Mouse (Mus musculus) small intestine, adult 10 weeks (tissue): Measurements from ENCODE around the gene Ankdd1b. TPM values are rescaled to one million over a fixed set of nuclear protein-coding genes. Genes with fewer than 3 reads are reported as not detected.

Source experiments
- polyA plus RNA-seq: library from polyadenylated mRNA; stranded (reverse); fragments of 350-450 nt; fragmentation: Illumina TruSeq; extraction: RNeasy Lipid Tissue Mini Kit (QIAGEN cat#74804); gene quantifications from one replicate; pipeline ENCODE4 v1.2.3, GENCODE M21; 2014; ENCODE audit warnings: low replicate concordance

The Ankdd1b gene
- polyA plus RNA-seq: 0.15 TPM

GRCm38 (mm10) chr13:96470957-96471356 is at the start of gene Ankdd1b:
Gene Ankdd1b, minus strand, starts transcription at chr13:96471198.

GRCm38 (mm10) chr13:96490433-96490832 is 19.4 kb upstream of the Ankdd1b start, which contains the start of gene Gm17622:
Gene Gm17622, plus strand, starts transcription at chr13:96490733.

GRCm38 (mm10) chr13:96388042-96388888 is 82.7 kb downstream of the Ankdd1b start, which contains the start of gene Poc5:
Gene Poc5, plus strand, starts transcription at chr13:96388294.

Other genes with a start within 250 kb of the Ankdd1b start
- gene Poc5, start 82.9 kb downstream of the Ankdd1b start, polyA plus RNA-seq: 6.7 TPM
- not detected for gene Gm17622, start 19.5 kb upstream of the Ankdd1b start, polyA plus RNA-seq
- gene Polk, start 71.4 kb upstream of the Ankdd1b start, polyA plus RNA-seq: 11.6 TPM
- gene Col4a3bp, start 71.4 kb upstream of the Ankdd1b start, polyA plus RNA-seq: 118 TPM
- gene Hmgcr, start 199.7 kb upstream of the Ankdd1b start, polyA plus RNA-seq: 21.7 TPM